Mouse (Mus musculus): ENCODE results near the gene Gm10638.

Gene Gm10638

DNA sequence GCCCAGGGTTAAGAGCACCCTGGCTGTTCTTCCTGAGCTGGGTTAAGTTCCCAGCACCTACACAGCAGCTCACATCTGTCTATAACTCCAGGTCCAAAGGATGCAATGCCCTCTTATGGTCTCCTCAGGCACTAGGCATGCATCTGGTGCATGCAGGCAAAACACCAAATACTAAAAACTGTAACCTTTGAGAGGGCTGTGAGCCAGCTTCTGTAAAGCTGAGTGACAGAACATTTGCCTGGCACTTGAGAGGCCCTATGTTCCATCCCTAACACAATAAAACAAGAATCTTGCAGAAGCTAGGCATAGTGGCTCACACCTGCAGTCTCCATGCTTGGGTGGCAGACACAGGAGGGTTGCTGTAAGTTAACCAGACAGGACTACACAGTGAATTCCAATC lies 3.9 kb upstream of the Gm10638 start:
- no peak for DNase-seq

DNA sequence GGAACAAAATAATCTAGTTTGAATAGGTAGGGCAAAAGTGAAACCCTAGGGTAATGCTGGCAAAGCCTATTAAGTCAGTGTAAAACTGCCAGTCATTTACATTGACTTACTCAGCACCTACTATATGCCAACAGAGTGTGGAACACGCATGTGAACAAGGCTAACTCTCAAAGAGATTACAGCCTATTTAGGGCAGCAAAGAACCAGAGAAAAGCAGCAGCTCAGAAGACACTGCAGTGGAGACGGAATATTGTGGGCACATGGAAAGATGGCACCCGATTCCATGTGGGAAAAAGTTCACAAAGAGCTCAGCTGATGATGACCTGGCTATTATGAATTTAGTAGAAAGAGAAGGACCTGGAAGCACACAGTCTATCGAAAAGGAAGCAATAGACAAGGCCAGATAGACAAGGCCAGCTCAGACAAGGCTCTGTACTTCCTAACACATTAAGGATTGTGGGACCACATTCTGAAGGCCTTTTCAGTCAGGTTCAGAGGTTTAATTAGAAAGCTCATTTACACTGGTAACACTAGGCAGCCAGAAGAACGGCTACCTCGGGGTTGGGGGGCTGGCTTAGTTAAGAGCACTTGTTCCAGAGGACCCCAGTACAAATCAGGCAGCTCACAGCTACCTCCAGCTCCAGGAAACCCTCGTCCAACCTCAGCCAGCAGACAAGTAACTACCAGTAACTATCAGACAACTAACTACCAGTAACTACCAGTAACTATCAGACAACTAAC lies 2.7 kb upstream of the Gm10638 start:
- no peak for DNase-seq

DNA sequence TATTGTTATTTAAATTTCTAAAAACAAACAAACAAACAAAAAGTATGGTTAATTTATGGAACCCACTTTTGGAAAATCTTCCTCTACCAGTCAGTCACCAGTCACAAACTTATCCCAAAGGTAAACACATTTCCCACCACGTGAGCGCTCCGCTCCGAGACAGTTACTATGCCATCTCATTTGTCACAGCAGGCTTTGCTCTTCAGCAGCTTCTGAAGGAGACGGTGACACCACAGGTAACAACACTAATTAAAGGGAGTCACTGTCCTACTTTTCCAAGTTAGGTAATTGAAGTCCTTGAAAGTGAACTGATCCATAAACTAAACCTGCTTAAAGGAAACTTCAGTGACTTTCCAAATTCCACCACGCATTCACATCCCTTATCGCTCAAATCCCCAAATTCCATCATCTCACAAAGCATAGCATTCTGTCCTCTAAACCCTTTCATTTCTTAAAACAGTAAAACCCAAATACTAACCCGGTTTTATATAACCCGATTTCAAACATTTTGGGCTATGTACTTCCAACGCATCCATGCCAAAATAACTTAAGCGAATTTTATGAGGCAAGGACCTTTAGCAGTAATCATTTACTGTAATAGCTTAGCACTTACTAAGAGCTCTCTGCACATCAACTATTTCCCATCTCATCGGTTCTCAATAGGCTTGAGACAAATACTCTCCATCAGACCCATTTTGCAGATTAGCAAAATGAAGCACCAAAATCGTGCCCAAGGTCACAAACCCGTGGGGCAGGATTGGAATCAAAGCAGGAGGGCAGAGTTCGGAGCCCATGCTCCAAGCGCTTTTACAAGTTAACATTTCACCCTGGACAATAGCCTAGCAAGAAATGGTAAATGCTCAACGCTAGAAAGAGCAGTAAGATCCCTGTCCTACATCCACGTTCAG lies 932 bp upstream of the Gm10638 start:
- no peak for DNase-seq

DNA sequence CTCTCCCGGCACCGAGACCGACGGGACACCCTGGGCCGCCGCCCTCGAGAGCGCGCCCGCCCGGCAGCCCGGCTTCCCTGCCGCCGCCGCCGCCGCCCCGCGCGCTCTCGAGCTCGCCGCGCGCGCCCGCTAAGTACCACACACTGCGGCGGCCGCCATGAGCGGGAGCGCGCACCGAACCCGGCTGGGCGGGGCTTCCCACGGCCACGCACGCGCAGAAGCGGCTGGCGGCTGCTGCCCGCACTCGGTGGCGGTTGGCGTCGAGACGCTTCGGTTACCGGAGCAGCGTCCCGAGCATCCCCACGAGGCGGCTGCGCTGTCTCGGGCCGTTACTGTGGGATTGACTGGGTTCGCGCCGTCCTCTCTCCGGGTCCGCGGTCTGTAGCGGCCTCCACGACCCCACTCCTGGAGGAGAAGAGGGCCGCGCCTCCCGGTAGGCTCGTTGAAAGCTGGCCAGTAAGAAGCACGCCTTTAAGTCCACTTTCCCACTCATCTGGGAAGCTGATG lies 489 bp downstream of the Gm10638 start:
- peak; percentile 94 for DNase-seq

DNA sequence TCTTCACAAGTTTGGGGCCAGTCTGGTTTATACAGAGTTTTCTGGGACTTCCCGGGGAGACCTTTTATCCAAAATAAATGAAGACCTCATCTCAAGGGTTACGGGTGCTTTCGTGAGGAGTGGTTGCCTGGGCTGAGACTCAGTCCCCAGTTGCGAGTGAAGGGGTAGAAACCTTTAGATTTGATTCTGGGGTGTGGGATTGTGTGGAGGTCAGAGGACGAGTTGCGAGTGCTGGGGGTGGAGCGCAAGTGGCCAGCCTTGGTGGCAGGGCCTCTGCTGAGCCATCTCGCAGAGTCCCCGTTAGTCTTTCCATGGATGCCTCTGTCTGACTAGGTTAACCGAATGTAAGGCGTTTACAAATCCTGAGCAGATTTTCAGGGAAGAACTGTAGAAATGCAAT lies 1.0 kb downstream of the Gm10638 start:
- no peak for DNase-seq

DNA sequence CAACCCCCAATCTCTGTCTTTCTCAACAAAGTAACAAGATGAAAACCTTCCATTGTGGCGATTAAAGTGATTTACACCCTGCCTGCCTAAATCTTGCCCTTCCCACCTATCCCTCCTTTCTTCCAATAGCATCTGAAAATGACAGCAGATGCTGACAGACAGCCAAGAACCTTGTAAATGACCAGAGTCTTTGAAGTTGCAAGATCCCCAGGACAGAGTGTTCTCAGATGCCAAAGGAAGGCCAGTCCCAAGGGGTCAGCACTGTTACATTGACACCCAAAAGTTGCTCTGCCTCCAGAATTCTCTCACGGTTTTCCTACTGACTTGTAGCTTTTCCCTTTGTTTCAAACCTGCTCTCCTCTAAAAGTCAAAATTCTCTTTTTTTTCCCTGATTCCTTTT lies 4.3 kb downstream of the Gm10638 start:
- DNase-seq, result no peak

DNA sequence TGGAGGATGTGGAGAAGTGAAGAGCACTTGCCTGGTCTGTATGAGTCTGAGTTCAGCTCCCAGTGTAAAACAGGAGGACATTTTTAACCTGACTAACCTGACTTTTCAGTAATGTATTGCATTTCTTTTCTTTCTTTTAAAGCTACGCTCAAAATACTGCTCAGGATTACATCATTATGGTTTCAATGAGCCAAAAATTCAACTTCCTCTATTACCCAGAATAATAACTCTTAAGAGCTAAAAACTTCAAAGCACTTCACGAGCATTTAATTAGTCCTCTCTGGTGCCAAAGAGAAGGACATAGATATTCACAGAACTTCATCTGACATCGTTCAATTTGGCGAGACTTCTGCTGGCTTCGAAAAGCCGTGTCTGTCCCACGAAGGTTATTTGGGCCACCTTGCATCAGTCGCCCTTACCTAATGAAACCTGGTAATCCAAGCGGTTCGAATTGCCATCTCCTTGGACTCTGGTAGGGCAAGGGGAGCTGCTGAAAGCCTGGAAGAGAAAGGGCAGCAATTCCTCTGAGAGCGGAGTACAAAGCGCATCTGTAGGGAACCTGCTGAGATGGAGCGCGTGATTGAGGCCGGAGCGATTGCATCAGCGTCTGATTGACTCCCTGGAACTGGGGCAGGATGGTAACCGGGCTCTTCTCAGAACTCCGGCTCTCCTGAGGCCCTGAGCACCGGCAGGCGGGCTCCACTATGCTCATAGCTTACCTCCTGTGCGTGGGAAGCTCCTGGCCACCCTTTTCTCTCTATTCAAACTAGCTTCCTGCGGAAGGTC lies 11.6 kb downstream of the Gm10638 start:
- DNase-seq, result peak; percentile 60

DNA sequence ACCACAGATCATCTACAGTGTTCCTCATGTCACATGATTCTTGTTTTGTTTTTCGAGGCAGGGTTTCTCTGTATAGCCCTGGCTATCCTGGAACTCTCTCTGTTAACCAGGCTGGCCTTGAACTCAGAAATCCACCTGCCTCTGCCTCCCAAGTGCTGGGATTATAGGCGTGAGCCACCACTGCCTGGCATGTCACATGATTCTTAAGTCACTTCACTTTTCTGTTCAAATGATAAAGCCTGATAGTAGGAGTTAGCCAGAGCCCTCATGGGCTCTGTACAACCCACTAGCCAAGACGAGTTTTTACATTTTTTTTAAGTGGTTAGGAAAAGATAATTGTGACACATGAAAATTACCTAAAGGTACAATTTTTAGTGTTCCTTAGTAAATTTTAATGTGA lies 13.2 kb downstream of the Gm10638 start:
- no peak for DNase-seq

DNA sequence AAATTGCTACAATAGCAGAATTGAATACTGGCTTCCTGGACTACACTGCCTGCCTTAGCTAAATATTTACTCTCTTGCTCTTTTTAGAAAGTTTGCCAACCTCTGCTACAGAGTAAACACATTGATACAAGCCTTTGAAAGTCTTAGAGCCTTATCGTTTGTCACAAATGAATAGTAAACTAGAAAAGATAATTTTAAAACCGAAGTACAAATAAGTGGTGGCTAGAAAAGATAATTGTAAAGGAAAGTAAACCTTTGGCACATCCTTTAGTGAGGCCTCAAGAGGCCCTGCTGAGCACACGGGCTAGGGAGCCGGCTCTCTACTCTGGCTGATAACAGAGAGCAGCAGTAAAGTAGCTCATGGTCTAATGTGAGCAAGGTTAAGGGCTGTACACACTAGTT lies 13.6 kb downstream of the Gm10638 start:
- no peak for DNase-seq

DNA sequence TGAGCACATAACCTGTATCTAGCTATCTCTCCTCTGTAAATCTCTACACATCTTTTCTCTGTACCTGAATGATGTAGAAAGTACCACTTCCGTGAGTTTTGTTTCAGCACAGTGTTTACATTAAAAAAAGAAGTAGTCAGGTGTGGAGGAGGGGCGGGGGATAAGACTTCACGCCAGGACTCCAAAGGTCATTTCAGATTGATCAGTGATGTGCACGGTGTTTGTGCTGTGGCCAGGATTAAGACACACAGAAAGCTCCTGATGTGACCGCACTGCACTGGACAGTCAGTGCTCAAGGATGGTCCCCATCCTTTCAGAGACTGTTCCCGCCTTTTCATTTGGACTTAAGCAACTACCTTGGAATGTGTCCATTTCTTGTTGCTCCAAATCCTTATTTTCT lies 15.2 kb downstream of the Gm10638 start:
- no peak for DNase-seq

DNA sequence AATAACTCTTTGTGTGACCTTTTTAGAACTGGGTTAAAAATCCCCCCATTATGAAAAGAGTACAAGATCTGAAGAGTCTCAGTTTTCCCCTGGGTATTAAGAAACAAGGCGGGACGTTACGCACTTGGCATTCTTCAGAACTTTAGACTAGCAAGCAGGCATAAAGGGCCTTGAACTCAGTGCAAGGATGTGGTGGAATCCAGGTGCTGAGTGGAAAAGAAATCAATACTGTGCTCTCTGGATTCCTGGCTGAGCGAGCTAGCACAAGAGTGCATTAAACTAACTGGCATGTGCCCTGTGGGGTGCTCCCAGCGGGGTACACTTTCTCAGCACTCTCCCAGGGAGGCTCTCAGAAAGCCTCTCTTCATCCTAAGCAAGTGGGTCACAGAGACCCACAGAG lies 17.3 kb downstream of the Gm10638 start:
- no peak for DNase-seq

DNA sequence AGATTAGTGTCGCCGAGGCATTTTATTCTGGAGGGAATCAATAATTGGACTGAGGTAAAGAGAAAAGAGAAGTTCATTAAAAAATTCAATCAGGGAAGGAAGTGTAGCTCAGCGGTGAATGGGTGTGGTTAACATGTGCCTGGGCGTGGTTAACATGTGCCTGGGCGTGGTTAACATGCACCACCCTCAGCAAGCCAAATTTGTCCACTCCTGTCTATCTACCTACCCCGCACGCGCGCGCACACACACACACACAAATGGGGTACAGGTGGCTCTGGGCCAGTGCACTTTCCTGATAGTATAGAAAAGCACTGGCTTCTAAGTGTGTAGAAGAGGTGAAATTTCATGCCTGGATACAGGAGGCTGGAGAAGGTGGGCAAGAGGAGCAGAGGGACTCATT lies 19.7 kb downstream of the Gm10638 start:
- no peak for DNase-seq

DNA sequence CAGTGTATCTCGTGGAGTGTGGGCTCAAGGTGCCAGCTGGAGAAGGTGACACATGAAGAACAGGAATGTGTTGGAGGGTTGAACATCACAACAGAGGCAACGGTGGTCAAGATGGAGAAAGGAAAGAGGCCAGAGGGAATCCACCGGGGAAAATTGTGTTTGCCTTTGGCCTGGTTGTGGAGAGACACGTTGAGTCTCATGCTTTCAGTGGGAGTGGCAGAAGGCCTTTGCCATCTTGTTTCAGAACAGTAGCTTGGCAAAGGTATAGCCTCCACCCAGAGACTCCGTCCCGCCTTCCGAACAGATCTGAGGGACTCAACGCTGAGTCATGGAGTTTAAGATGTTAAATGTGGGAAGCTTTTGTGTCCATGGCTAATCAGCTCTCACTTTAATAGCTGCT lies 20.2 kb downstream of the Gm10638 start:
- no peak for DNase-seq

DNA sequence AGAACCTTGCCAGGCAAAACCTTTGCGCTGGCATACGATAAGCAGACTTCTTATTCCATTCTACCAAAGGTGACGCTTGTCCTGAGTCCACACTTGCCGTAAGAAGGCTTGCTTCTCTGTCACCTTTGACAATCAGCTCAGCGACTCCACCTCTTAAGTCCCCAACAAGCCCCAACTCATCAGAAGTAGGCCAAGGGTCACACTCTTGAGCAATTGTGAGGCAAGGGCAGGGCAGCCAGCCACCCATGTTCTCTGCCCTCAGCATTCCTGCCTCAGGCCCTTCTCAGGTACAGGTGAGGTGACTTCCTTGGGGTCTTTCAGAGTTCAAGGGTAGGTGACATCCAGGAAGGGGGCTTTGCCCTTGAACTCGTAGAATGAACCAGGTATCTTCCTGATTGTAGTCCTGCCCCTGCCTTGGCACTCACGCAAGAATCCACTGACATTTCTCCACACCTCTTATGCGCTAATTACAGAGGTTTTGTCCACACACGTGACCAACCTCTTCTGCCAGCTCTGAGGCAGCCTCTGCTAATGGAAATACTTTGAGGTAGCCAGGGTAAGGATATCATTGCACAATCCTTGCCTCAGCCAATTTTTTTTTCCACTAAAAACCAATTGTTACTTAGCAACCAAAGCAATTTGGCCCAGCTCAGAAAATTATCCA lies 21.2 kb downstream of the Gm10638 start:
- no peak for DNase-seq

DNA sequence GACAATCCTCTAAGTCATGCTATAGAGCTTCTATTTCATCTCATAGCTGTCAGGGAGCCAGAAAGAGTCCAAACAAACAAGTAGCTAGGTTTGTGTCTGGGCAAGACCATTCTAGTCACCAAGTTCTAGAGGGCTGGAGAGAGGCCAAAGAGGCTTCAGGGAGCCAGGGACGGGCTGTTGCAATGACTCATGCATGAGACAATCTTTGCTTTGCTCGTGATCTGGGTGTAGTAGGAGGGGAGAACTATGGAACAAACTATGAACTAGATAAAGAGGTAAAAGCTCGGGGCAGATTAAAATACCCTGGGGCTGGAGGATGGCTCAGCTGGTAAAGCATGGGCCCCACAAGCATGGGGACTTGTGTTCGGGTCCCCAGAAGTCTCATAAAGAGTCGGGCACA lies 23.0 kb downstream of the Gm10638 start:
- peak; percentile 59 for DNase-seq

DNA sequence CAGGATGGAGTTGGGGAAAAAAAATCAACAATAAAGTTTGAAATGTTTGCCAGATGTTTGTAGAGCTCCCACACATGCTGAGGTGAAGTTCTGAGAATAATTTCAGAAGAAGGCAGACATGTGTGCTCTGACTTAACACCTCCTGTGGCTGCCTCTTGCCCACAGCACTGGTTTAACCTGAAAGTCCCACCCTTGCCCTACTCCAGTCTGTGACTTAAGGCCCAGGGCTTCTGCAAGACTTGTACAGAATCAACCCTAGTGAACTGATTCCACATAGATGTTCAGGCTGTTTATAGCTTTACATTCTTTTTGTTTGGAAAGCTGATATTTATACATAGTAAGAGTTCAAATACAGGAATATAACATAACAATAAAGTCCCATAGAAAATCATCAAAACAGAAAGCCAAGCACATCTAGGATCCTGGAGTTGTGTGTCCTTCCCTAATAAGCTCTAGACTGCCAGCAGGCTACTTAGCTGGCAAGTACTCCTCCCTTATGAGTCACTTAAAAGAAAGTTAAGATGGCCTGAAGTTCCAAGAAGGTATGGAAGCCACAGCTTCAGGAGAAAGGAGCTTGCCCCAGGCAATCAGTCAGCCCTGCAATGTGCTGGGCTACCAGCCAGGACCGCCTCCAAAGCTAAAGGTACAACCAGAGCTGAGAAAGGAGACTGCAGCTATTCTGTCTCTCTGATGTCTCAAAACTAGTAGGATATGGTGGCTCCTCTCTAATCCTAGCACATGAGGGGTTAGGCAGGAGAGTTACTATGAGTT lies 24.6 kb downstream of the Gm10638 start:
- no peak for DNase-seq

DNA sequence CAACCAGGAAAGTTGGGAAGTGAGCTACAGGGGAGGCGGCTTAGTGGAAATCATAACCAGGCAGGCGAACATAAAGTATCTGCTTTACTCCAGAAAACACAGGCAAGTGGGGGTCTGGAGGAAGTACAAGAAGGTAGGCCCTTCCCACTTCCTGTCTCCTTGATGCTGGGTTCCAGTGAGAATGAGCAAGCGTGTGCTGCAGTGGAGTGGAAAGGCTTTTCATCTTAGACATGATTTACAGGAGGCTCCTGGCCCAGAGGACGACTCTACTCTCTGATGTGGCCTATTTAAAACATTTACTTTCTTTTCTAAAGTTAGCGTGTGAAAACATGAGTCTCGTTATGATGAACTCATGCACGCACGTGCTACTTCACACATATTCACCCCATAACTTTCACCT lies 33.7 kb downstream of the Gm10638 start:
- no peak for DNase-seq

DNA sequence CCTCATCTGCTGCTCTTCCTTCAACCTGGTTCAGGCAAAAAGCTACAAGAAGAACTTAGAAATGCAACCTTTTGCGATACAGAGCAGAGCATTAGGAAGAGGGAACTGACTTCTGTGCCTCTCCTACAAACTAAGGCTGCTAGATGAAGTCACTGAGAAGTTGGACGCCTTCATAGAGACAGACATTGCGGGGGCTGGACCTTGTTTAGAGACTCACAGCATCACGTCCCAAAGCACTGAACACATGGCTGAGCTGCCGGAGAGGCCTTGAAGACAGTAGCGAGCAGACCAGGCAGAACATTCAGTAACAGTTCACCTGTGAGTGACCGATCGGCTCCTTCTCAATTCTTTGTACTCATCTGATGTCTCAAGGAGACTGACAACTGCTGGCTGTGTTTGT lies 35.6 kb downstream of the Gm10638 start:
- peak; percentile 15 for DNase-seq

DNA sequence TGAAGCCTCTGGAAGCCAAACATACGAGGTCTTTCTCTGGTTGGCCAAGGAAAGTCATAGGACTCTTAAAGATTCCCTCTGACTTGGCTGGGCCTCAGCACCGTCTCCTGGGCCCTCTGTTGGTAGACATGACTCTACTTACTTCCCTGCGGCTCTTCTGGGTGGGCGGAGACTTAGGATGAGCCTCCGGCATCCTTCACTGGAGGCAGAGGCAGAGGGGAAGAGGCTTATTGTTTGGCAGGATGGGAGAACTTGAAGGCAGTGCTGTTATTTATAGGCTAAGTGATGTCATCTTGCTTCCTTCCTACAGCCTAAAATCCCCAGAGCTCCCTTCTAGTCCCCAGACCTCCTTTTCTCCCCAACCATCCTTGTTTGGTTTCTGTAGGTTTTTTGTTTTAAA lies 41.0 kb downstream of the Gm10638 start:
- DNase-seq, result no peak

DNA sequence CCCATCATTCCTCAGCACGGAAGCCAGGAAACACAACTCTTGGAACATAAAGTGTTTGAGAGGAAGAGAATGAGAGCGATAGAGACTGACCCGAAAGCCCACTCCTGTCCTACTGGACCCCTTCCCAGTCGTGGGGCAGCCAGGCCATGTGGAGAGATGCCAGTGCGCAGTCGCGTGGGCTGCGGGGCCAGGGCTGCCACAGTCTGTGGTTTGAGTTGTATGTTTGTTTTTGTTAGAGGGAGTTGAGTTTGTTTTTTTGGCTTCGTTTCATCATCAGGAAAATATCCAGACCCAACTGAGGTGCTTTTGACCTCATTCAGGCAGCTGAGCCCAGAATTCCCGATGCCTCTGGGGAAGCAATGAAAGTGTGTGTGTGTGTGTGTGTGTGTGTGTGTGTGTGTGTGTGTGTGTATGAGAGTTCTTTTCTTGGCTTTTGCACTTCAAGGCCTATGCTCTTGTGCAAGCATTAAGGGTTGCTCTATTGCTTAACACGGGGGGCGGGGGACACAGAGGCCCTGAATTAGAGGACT lies 42.5 kb downstream of the Gm10638 start:
- DNase-seq, result no peak

DNA sequence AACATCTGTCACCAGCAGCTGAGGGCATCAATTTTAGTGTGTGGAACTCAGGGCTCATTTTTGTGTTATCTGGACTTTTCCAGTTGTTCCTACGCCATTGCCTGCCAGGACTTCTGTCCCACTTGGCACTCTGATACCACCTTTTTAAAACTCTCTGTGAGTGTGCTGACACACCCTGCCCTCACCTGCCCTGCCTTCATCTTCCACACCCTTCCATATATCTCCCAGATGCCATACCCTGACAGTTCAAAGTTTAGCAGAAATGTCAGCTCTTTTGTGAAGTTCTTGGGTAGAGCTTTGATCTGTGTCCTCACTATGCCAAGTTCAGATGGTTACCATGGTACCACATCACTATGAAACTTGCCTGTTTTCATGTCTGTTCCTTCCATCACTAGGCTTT lies 44.1 kb downstream of the Gm10638 start:
- DNase-seq, result no peak

DNA sequence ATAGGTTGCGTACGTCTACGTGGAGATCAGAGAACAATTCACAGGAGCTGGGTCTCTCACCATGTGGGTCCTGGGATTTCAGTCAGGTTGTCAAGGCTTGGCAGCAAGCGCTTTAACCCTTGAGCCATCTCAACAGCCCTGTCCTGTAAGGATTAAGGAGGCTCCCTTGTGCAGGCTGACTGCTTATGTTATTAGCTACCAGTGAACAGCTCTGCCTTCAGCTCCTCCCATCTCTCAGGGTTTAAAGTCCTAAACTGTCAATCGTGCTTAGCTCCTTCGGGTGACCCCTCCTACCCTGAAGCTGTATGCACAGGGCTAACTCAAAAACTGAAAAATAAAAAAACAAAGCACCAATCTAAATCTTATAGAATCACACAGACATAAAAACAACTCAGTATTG lies 46.0 kb downstream of the Gm10638 start:
- DNase-seq, result no peak
